Mouse (Mus musculus): Measurements from ENCODE around the gene Zmynd8.

Zmynd8 gene

GRCm38 (mm10) chr2:165833468-165833867 lies 65.3 kb downstream of the Zmynd8 start:
- 57% methylated on average over 9 of the region's 9 CpGs for WGBS

GRCm38 (mm10) chr2:165832720-165833119 lies 66.1 kb downstream of the Zmynd8 start:
- WGBS, result 65% methylated on average over 9 of the region's 9 CpGs

- WGBS, result 31% methylated on average over 9 of the region's 9 CpGs
Observed at GRCm38 (mm10) chr2:165832295-165832694, 66.5 kb downstream of the Zmynd8 start.

GRCm38 (mm10) chr2:165831637-165832289 lies 67.1 kb downstream of the Zmynd8 start:
- WGBS, result 64% methylated on average over 8 of the region's 8 CpGs

- 54% methylated on average over 12 of the region's 12 CpGs for WGBS
Observed at GRCm38 (mm10) chr2:165828770-165829169, 70.0 kb downstream of the Zmynd8 start.

GRCm38 (mm10) chr2:165825964-165826712 lies 72.7 kb downstream of the Zmynd8 start:
- 30% methylated on average over 10 of the region's 10 CpGs for WGBS

GRCm38 (mm10) chr2:165825261-165825900 lies 73.4 kb downstream of the Zmynd8 start:
- WGBS, result 87% methylated on average over 17 of the region's 17 CpGs

GRCm38 (mm10) chr2:165824826-165825225 lies 74.0 kb downstream of the Zmynd8 start:
- 82% methylated on average over 10 of the region's 10 CpGs for WGBS

- WGBS, result 53% methylated on average over 15 of the region's 15 CpGs
Observed at GRCm38 (mm10) chr2:165822478-165822877, 76.3 kb downstream of the Zmynd8 start.

GRCm38 (mm10) chr2:165821671-165822070 lies 77.1 kb downstream of the Zmynd8 start:
- 73% methylated on average over 12 of the region's 12 CpGs for WGBS

GRCm38 (mm10) chr2:165820504-165821095 lies 78.2 kb downstream of the Zmynd8 start:
- WGBS, result 54% methylated on average over 15 of the region's 15 CpGs

GRCm38 (mm10) chr2:165820073-165820472 lies 78.7 kb downstream of the Zmynd8 start:
- WGBS, result 62% methylated on average over 3 of the region's 3 CpGs

GRCm38 (mm10) chr2:165818985-165819948 lies 79.5 kb downstream of the Zmynd8 start:
- WGBS, result 40% methylated on average over 10 of the region's 10 CpGs

- 52% methylated on average over 6 of the region's 6 CpGs for WGBS
Observed at GRCm38 (mm10) chr2:165818570-165818969, 80.2 kb downstream of the Zmynd8 start.

GRCm38 (mm10) chr2:165817437-165817836 lies 81.4 kb downstream of the Zmynd8 start:
- WGBS, result 40% methylated on average over 10 of the region's 10 CpGs

- 73% methylated on average over 28 of the region's 28 CpGs for WGBS
Observed at GRCm38 (mm10) chr2:165815103-165815880, 83.5 kb downstream of the Zmynd8 start.

GRCm38 (mm10) chr2:165812889-165813288 lies 85.9 kb downstream of the Zmynd8 start:
- WGBS, result 82% methylated on average over 8 of the region's 8 CpGs

GRCm38 (mm10) chr2:165811536-165811935 lies 87.3 kb downstream of the Zmynd8 start:
- 55% methylated on average over 5 of the region's 5 CpGs for WGBS

- 79% methylated on average over 5 of the region's 5 CpGs for WGBS
Observed at GRCm38 (mm10) chr2:165809901-165810477, 88.8 kb downstream of the Zmynd8 start.

- WGBS, result 91% methylated on average over 5 of the region's 5 CpGs
Observed at GRCm38 (mm10) chr2:165809091-165809490, 89.7 kb downstream of the Zmynd8 start.

Data from cerebral cortex, adult 2 months (tissue).